Mouse (Mus musculus): ENCODE data around the gene Cacna1c. TPM values are rescaled to one million over a fixed set of nuclear protein-coding genes. Genes with fewer than 3 reads are reported as not detected.

Gene Cacna1c
- polyA plus RNA-seq, 1 experiment from 2014 or later: 2.3 TPM

- Histone ChIP-seq H3K4me2 (replicated peaks; ENCODE audit: low read depth) (no peak overlapping the region), H3K36me3 (ENCODE audit: control insufficient read depth, insufficient read depth, low read length) (no peaks in the 10 kb centered on the region), H3K4me3 (ENCODE audit: low read depth, low read length) (no peak overlapping the region), H3K27ac (replicated peaks) (no peak overlapping the region), H3K9me3 (ENCODE audit: control insufficient read depth, low read length) (no peaks in the 10 kb centered on the region), H3K9ac (ENCODE audit: low read length) (no peak overlapping the region), H3K4me1 (replicated peaks; ENCODE audit: control insufficient read depth, insufficient read depth) (no peaks in the 10 kb centered on the region), H3K27me3 (ENCODE audit: control insufficient read depth, insufficient read depth, low read length) (no peaks in the 10 kb centered on the region)
- no peak for ATAC-seq (ENCODE audit: low FRiP score, low TSS enrichment)
- WGBS: 75% methylated on average over 5 of the region's 5 CpGs
- TF ChIP-seq CTCF (IDR thresholded peaks at IDR 0.05; ENCODE audit: low read depth): no peak
- TF ChIP-seq EP300 (optimal IDR thresholded peaks at IDR 0.05): no peak
- DNase-seq (ENCODE audit: low spot score): no peak
These were observed 127.1 kb downstream of the Cacna1c start for GRCm38 (mm10) chr6:119069145-119069544.

GRCm38 (mm10) chr6:119068650-119069049, 127.6 kb downstream of the Cacna1c start:
- TF ChIP-seq CTCF (IDR thresholded peaks at IDR 0.05; ENCODE audit: low read depth) (no peak), EP300 (optimal IDR thresholded peaks at IDR 0.05) (no peak)
- 74% methylated on average over 4 of the region's 4 CpGs for WGBS
- no peaks in the 10 kb centered on the region for H3K27me3 ChIP-seq (ENCODE audit: control insufficient read depth, insufficient read depth, low read length)
- no peak for ATAC-seq (ENCODE audit: low FRiP score, low TSS enrichment)
- H3K4me2 ChIP-seq (replicated peaks; ENCODE audit: low read depth): no peak overlapping the region
- H3K4me1 ChIP-seq (replicated peaks; ENCODE audit: control insufficient read depth, insufficient read depth): no peaks in the 10 kb centered on the region
- H3K9ac ChIP-seq (ENCODE audit: low read length): no peak overlapping the region
- no peaks in the 10 kb centered on the region for H3K9me3 ChIP-seq (ENCODE audit: control insufficient read depth, low read length)
- DNase-seq (ENCODE audit: low spot score): no peak
- H3K36me3 ChIP-seq (ENCODE audit: control insufficient read depth, insufficient read depth, low read length): no peaks in the 10 kb centered on the region
- H3K27ac ChIP-seq (replicated peaks): no peak overlapping the region
- H3K4me3 ChIP-seq (ENCODE audit: low read depth, low read length): no peak overlapping the region

GRCm38 (mm10) chr6:119064961-119065360, 131.3 kb downstream of the Cacna1c start:
- Histone ChIP-seq H3K9ac (ENCODE audit: low read length) (no peak overlapping the region), H3K9me3 (ENCODE audit: control insufficient read depth, low read length) (no peaks in the 10 kb centered on the region), H3K27me3 (ENCODE audit: control insufficient read depth, insufficient read depth, low read length) (no peaks in the 10 kb centered on the region), H3K4me2 (replicated peaks; ENCODE audit: low read depth) (no peak overlapping the region), H3K36me3 (ENCODE audit: control insufficient read depth, insufficient read depth, low read length) (no peaks in the 10 kb centered on the region), H3K4me1 (replicated peaks; ENCODE audit: control insufficient read depth, insufficient read depth) (no peaks in the 10 kb centered on the region), H3K4me3 (ENCODE audit: low read depth, low read length) (no peak overlapping the region), H3K27ac (replicated peaks) (no peak overlapping the region)
- 78% methylated on average over 5 of the region's 5 CpGs for WGBS
- TF ChIP-seq EP300 (optimal IDR thresholded peaks at IDR 0.05) (no peak), CTCF (IDR thresholded peaks at IDR 0.05; ENCODE audit: low read depth) (no peak)
- no peak for DNase-seq (ENCODE audit: low spot score)
- no peak for ATAC-seq (ENCODE audit: low FRiP score, low TSS enrichment)

- H3K27me3 ChIP-seq (ENCODE audit: control insufficient read depth, insufficient read depth, low read length): no peaks in the 10 kb centered on the region
- ATAC-seq (ENCODE audit: low FRiP score, low TSS enrichment) (no peak), DNase-seq (ENCODE audit: low spot score) (no peak)
- H3K27ac ChIP-seq (replicated peaks): no peak overlapping the region
- H3K9ac ChIP-seq (ENCODE audit: low read length): no peak overlapping the region
- no peaks in the 10 kb centered on the region for H3K9me3 ChIP-seq (ENCODE audit: control insufficient read depth, low read length)
- TF ChIP-seq EP300 (optimal IDR thresholded peaks at IDR 0.05) (no peak), CTCF (IDR thresholded peaks at IDR 0.05; ENCODE audit: low read depth) (no peak)
- H3K4me3 ChIP-seq (ENCODE audit: low read depth, low read length): no peak overlapping the region
- 83% methylated on average over 9 of the region's 9 CpGs for WGBS
- no peaks in the 10 kb centered on the region for H3K4me1 ChIP-seq (replicated peaks; ENCODE audit: control insufficient read depth, insufficient read depth)
- H3K36me3 ChIP-seq (ENCODE audit: control insufficient read depth, insufficient read depth, low read length): no peaks in the 10 kb centered on the region
- H3K4me2 ChIP-seq (replicated peaks; ENCODE audit: low read depth): no peak overlapping the region
These were observed 131.8 kb downstream of the Cacna1c start for GRCm38 (mm10) chr6:119064430-119064829.

DNA sequence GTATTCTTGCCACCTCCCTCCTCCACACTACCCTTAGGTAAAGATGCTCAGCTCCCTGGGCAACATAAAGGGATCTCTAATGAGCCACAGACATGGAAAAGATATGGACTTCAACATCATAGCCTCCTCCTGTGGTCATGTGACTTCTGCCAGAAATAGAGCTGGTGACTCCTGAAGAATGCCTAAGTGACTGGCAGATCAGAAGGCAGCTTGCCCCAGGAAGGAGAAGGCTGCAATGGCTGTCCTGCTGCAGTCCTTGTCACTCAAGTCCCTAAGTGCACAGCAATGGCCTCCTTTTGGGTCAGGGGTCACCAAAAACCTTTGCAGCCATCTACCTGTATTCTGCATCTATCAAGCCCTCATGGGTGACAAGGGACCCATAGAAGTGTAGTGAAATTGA, 133.5 kb downstream of the Cacna1c start:
- Histone ChIP-seq H3K4me3 (ENCODE audit: low read depth, low read length) (no peak overlapping the region), H3K4me2 (replicated peaks; ENCODE audit: low read depth) (no peak overlapping the region), H3K27ac (replicated peaks) (no peak overlapping the region), H3K9ac (ENCODE audit: low read length) (no peak overlapping the region), H3K4me1 (replicated peaks; ENCODE audit: control insufficient read depth, insufficient read depth) (no peaks in the 10 kb centered on the region), H3K27me3 (ENCODE audit: control insufficient read depth, insufficient read depth, low read length) (no peaks in the 10 kb centered on the region), H3K9me3 (ENCODE audit: control insufficient read depth, low read length) (no peaks in the 10 kb centered on the region), H3K36me3 (ENCODE audit: control insufficient read depth, insufficient read depth, low read length) (no peaks in the 10 kb centered on the region)
- TF ChIP-seq EP300 (optimal IDR thresholded peaks at IDR 0.05) (no peak), CTCF (IDR thresholded peaks at IDR 0.05; ENCODE audit: low read depth) (no peak)
- ATAC-seq (ENCODE audit: low FRiP score, low TSS enrichment) (no peak), DNase-seq (ENCODE audit: low spot score) (no peak)

- H3K27ac ChIP-seq (replicated peaks): no peak overlapping the region
- no peak overlapping the region for H3K4me2 ChIP-seq (replicated peaks; ENCODE audit: low read depth)
- TF ChIP-seq CTCF (IDR thresholded peaks at IDR 0.05; ENCODE audit: low read depth) (no peak), EP300 (optimal IDR thresholded peaks at IDR 0.05) (no peak)
- ATAC-seq (ENCODE audit: low FRiP score, low TSS enrichment) (no peak), DNase-seq (ENCODE audit: low spot score) (no peak)
- no peak overlapping the region for H3K4me3 ChIP-seq (ENCODE audit: low read depth, low read length)
- no peak overlapping the region for H3K9ac ChIP-seq (ENCODE audit: low read length)
- WGBS: 62% methylated on average over 3 of the region's 3 CpGs
- H3K4me1 ChIP-seq (replicated peaks; ENCODE audit: control insufficient read depth, insufficient read depth): no peaks in the 10 kb centered on the region
- no peaks in the 10 kb centered on the region for H3K9me3 ChIP-seq (ENCODE audit: control insufficient read depth, low read length)
- H3K27me3 ChIP-seq (ENCODE audit: control insufficient read depth, insufficient read depth, low read length): no peaks in the 10 kb centered on the region
- no peaks in the 10 kb centered on the region for H3K36me3 ChIP-seq (ENCODE audit: control insufficient read depth, insufficient read depth, low read length)
These were observed 137.3 kb downstream of the Cacna1c start for GRCm38 (mm10) chr6:119058896-119059295.
